19 mouse cellular contexts compared by ENCODE assay signal in the genomic region with DNA sequence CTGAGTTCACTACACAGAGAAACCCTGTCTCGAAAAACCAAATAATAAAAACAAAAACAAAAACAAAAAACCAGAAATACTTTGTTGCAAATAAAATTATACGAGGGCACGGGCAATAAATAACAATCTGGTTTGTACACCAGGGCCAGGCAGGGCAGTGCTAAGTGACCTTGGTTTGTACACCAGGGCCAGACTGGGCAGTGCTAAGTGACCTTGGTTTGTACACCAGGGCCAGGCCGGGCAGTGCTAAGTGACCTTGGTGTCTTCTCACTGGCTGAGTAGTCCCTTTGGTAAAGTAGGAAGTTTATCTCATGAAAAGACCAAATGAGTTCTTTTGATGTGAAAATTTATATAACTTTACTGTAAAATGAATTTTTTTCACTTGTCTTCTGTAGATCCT. TPM values are rescaled to one million over a fixed set of nuclear protein-coding genes. Genes with fewer than 3 reads are reported as not detected.
DNase-seq lines count a peak whose midpoint lies in the region; ATAC-seq and TF ChIP-seq lines count a peak whose summit lies in the region.
"Had no signal": no experiment of that assay in that cellular context is flagged by ENCODE, and none has a peak within 500 bp of the region (broad histone marks: within the 10 kb centered on the region; RNA-seq: fewer than 3 reads in every experiment).

No protein-coding gene starts in this region.

- no peaks in the 10 kb centered on the region for H3K27me3 ChIP-seq in liver, adult 2 months (ENCODE audit: control insufficient read depth, insufficient read depth, low read length)
- H3K27me3 ChIP-seq in liver, postnatal 0 days (ENCODE audit: insufficient read depth, low read length): no peaks in the 10 kb centered on the region
- H3K27me3 ChIP-seq: forebrain, embryonic 13.5 days; intestine, embryonic 15.5 days had no signal

- no peak overlapping the region for H3K4me2 ChIP-seq in liver, postnatal 0 days (ENCODE audit: low read depth, low read length)
- H3K4me2 ChIP-seq: forebrain, embryonic 13.5 days; hindbrain, embryonic 14.5 days; intestine, embryonic 15.5 days had no signal

- no peak overlapping the region for H3K4me3 ChIP-seq in liver, adult 2 months (ENCODE audit: insufficient read depth, low read depth, low read length)
- H3K4me3 ChIP-seq in liver, postnatal 0 days (ENCODE audit: low read depth, low read length): no peak overlapping the region
- H3K4me3 ChIP-seq: embryonic facial prominence, embryonic 10.5 days; forebrain, embryonic 13.5 days; heart, embryonic 10.5 days; hindbrain, embryonic 10.5 days; intestine, embryonic 15.5 days had no signal

- no peak for TF ChIP-seq EP300 in liver, postnatal 0 days (IDR thresholded peaks at IDR 0.05; ENCODE audit: low read depth)

- H3K79me2 ChIP-seq in liver, adult 2 months (ENCODE audit: control insufficient read depth, insufficient read depth, low read length): no peaks in the 10 kb centered on the region; the same call in 1 of the 2 replicates

- ATAC-seq in liver, postnatal 0 days: no peak
- ATAC-seq in monocyte, adult 5-6 weeks (replicated peaks; ENCODE audit: insufficient number of reproducible peaks, low FRiP score, low TSS enrichment, poor library complexity, severe bottlenecking): no peak
- ATAC-seq: forebrain, embryonic 13.5 days; forebrain, postnatal 0 days; intestine, embryonic 15.5 days had no signal

- 51% methylated on average over 4 of the region's 4 CpGs for WGBS in liver, adult 2 months
- WGBS in liver, postnatal 0 days (ENCODE audit: insufficient replicate concordance): 84% methylated on average over 4 of the region's 4 CpGs

- H3K36me3 ChIP-seq in liver, adult 2 months (ENCODE audit: control insufficient read depth, insufficient read depth, low read length): peaks cover 24% of the 10 kb centered on the region
- peaks cover 19% of the 10 kb centered on the region for H3K36me3 ChIP-seq in liver, postnatal 0 days (replicated peaks; ENCODE audit: insufficient read depth, low read length)

- H3K4me1 ChIP-seq in liver, adult 2 months (ENCODE audit: control insufficient read depth, insufficient read depth, low read length): no peaks in the 10 kb centered on the region
- no peaks in the 10 kb centered on the region for H3K4me1 ChIP-seq in liver, postnatal 0 days (ENCODE audit: insufficient read depth)
- H3K4me1 ChIP-seq: embryonic facial prominence, embryonic 10.5 days; forebrain, embryonic 13.5 days; heart, embryonic 10.5 days; hindbrain, embryonic 10.5 days; intestine, embryonic 15.5 days had no signal

- TF ChIP-seq CTCF in liver, adult 2 months (IDR thresholded peaks at IDR 0.05; ENCODE audit: low read depth, low read length): no peak
- no peak for TF ChIP-seq CTCF in liver, postnatal 0 days (IDR thresholded peaks at IDR 0.05; ENCODE audit: low read depth)

- no peak overlapping the region for H3K9ac ChIP-seq in liver, adult 2 months (ENCODE audit: low read depth, low read length)
- no peak overlapping the region for H3K9ac ChIP-seq in liver, postnatal 0 days (replicated peaks)
- H3K9ac ChIP-seq: forebrain, embryonic 13.5 days; forebrain, postnatal 0 days; hindbrain, embryonic 14.5 days; intestine, embryonic 15.5 days had no signal

- peak; percentile 52 for DNase-seq in liver, adult 2 months (ENCODE audit: extremely low read depth, low read depth, low spot score)
- no peak for DNase-seq in liver, postnatal 0 days
- peak; percentile 88 for DNase-seq in adrenal gland, adult 2 months
- DNase-seq in adrenal gland, postnatal 14 days: peak; percentile 85
- DNase-seq in testis, postnatal 10 days (ENCODE audit: low spot score): peak; percentile 59
- no peak for DNase-seq in gastrocnemius, postnatal 4 days (ENCODE audit: low spot score in 2 of 2)
- DNase-seq: cerebellum, adult 18-20 months; cerebellum, adult 9-11 months; cerebellum, postnatal 36 days; forebrain, postnatal 0 days; gastrocnemius, postnatal 14 days; heart, postnatal 14 days had no signal

- no peak overlapping the region for H3K27ac ChIP-seq in liver, adult 2 months (replicated peaks; ENCODE audit: insufficient read depth, low read depth, low read length)
- no peak overlapping the region for H3K27ac ChIP-seq in liver, postnatal 0 days (ENCODE audit: low read depth)
- H3K27ac ChIP-seq: embryonic facial prominence, embryonic 10.5 days; forebrain, embryonic 13.5 days; heart, embryonic 10.5 days; hindbrain, embryonic 10.5 days; hindbrain, embryonic 14.5 days; intestine, embryonic 15.5 days had no signal

- no peak for TF ChIP-seq POLR2A in liver, adult 2 months (IDR thresholded peaks at IDR 0.05; ENCODE audit: extremely low read depth, insufficient read depth, low read length)

- no peaks in the 10 kb centered on the region for H3K9me3 ChIP-seq in liver, postnatal 0 days (ENCODE audit: low read length)
- H3K9me3 ChIP-seq: embryonic facial prominence, embryonic 10.5 days; forebrain, embryonic 13.5 days; heart, embryonic 10.5 days; hindbrain, embryonic 10.5 days; intestine, embryonic 15.5 days had no signal

RNA-seq across cellular contexts. Expression of a gene that starts 28.8 kb away (rescaled TPM):
- total RNA-seq in liver, adult 2 months (2014; rRNA removed): 6.0 and 6.3 TPM in 2 replicates
- 0.87 and 1.3 TPM in 2 replicates for polyA plus RNA-seq in liver, adult 2 months (2012; rRNA removed)
- polyA plus RNA-seq in liver, postnatal 0 days (2015; fragmentation: Nextera tagmentation; extraction: Ambion mirVana): 1.5 and 1.9 TPM in 2 replicates
- 10 to 100 TPM in 1 of 2 experiments, 1 to 10 TPM in 1; 8.3 to 10.6 TPM for total RNA-seq in adrenal gland, adult 2 months (2021)
- polyA plus RNA-seq in adrenal gland, adult 2 months (2012; rRNA removed): 1.0 TPM in 2 replicates
- total RNA-seq in adrenal gland, postnatal 14 days (2021): 10.5 TPM in 2 replicates
- 10 to 100 TPM; 11.5 to 14.3 TPM for total RNA-seq in gastrocnemius, postnatal 4 days (2021)
- 16.6 to 37.9 TPM (median 24.0 TPM) in 3 replicates for total RNA-seq in monocyte, adult 5-6 weeks (2017)

RNA-seq across cellular contexts. Expression of a gene that starts 33.2 kb away (rescaled TPM):
- 17.7 and 23.6 TPM in 2 replicates for total RNA-seq in liver, adult 2 months (2014; rRNA removed)
- 5.8 and 7.5 TPM in 2 replicates for polyA plus RNA-seq in liver, adult 2 months (2012; rRNA removed)
- polyA plus RNA-seq in liver, postnatal 0 days (2015; fragmentation: Nextera tagmentation; extraction: Ambion mirVana): 41.8 and 41.9 TPM in 2 replicates
- total RNA-seq in adrenal gland, adult 2 months (2021): 10 to 100 TPM; 24.3 to 27.8 TPM
- polyA plus RNA-seq in adrenal gland, adult 2 months (2012; rRNA removed): 2.9 TPM in 2 replicates
- 33.6 and 33.7 TPM in 2 replicates for total RNA-seq in adrenal gland, postnatal 14 days (2021)
- 10 to 100 TPM; 23.1 to 24.9 TPM for total RNA-seq in gastrocnemius, postnatal 4 days (2021)
- total RNA-seq in monocyte, adult 5-6 weeks (2017): 37.5 to 57.1 TPM (median 46.3 TPM) in 3 replicates

Comparison
In these comparisons a context has a peak if more than half of its experiments do, and no peak if none do; other contexts are left out.
1. DNase-seq: peak in liver, adult 2 months (single experiment), adrenal gland, adult 2 months (single experiment), adrenal gland, postnatal 14 days (single experiment) and testis, postnatal 10 days (single experiment); none in liver, postnatal 0 days (single experiment) and gastrocnemius, postnatal 4 days (0 of 2).